Mouse (Mus musculus) lung, postnatal 0 days (tissue): ENCODE measurements around the gene Csta1.

Experiments used
- CTCF ChIP-seq: IDR thresholded peaks from 2 replicates; pipeline ENCODE4 v1.5.1; 2016; ENCODE audit warnings: antibody characterized with exemption, mild to moderate bottlenecking
- EP300 ChIP-seq: IDR thresholded peaks from 2 replicates; pipeline ENCODE4 v1.6.1; 2016; ENCODE audit warnings: antibody characterized with exemption, mild to moderate bottlenecking, control low read depth

DNA sequence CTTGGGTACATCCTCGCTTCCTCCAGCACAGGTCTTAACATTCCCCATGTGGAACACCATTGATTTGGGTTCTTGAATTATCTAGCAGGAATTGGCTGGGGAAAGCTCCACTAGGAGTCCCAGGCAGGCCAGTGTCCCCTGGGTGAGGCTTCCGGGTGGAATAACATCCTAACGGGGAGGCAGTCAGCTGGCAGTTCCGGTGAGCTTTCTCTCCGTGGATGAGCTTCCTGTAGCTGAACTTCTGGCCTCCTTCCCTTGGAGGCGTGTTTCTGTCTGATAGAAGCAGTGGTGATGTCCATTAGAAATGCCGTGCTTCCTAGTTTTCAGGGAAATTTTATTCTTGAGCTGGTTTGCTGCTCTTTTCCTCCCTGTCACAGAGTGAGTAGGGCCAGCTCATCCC lies 42.0 kb downstream of the Csta1 start:
- no peak for TF ChIP-seq EP300
- TF ChIP-seq CTCF: no peak
